Mouse (Mus musculus): ENCODE measurements at regions not wholly inside any gene's neighbourhood (a gene's known extent, or its start where the extent isn't known, plus 50 kb on each side); places are given as distances from the start of the nearest gene placed in this dataset.

- no peak for DNase-seq
Measured at GRCm38 (mm10) chr12:7662027-7662426, 315.4 kb upstream of the Apob start.

GRCm38 (mm10) chr12:7670114-7670513 lies 307.3 kb upstream of the Apob start:
- no peak for DNase-seq

GRCm38 (mm10) chr12:7670561-7670960 lies 306.9 kb upstream of the Apob start:
- no peak for DNase-seq

GRCm38 (mm10) chr12:7691996-7692395 lies 285.5 kb upstream of the Apob start:
- no peak for DNase-seq

GRCm38 (mm10) chr12:7698324-7698944 lies 279.0 kb upstream of the Apob start:
- DNase-seq: no peak

GRCm38 (mm10) chr12:7709102-7709501 lies 268.3 kb upstream of the Apob start:
- no peak for DNase-seq

GRCm38 (mm10) chr12:7709872-7710271 lies 267.6 kb upstream of the Apob start:
- DNase-seq: no peak

GRCm38 (mm10) chr12:7715091-7715490 lies 262.4 kb upstream of the Apob start:
- DNase-seq: no peak

- no peak for DNase-seq
Measured at GRCm38 (mm10) chr12:7718556-7718955, 258.9 kb upstream of the Apob start.

GRCm38 (mm10) chr12:7719080-7719479 lies 258.4 kb upstream of the Apob start:
- DNase-seq: no peak

GRCm38 (mm10) chr12:7724992-7725391 lies 252.5 kb upstream of the Apob start:
- DNase-seq: no peak

GRCm38 (mm10) chr12:7738020-7738419 lies 239.4 kb upstream of the Apob start:
- no peak for DNase-seq

- DNase-seq: no peak
Measured at GRCm38 (mm10) chr12:7738629-7739351, 238.7 kb upstream of the Apob start.

- DNase-seq: no peak
Measured at GRCm38 (mm10) chr12:7739352-7739994, 238.0 kb upstream of the Apob start.

- DNase-seq: no peak
Measured at GRCm38 (mm10) chr12:7746708-7747107, 230.7 kb upstream of the Apob start.

GRCm38 (mm10) chr12:7749319-7750238 lies 227.9 kb upstream of the Apob start:
- no peak for DNase-seq

GRCm38 (mm10) chr12:7754861-7755260 lies 222.6 kb upstream of the Apob start:
- DNase-seq: no peak

GRCm38 (mm10) chr12:7764795-7765697 lies 212.4 kb upstream of the Apob start:
- DNase-seq: no peak

GRCm38 (mm10) chr12:7774127-7774526 lies 203.3 kb upstream of the Apob start:
- no peak for DNase-seq

- DNase-seq: peak; percentile 5
Measured at GRCm38 (mm10) chr12:7776335-7776734, 201.1 kb upstream of the Apob start.

GRCm38 (mm10) chr12:7777220-7778055 lies 200.0 kb upstream of the Apob start:
- DNase-seq: peak; percentile 21

Measured in cerebellum, adult 8-10 months (tissue).